Mouse (Mus musculus) kidney, adult 9 months (tissue): Measurements from ENCODE around the gene Grk3.

ENCODE experiments used
- DNase-seq: peaks from one replicate; pipeline ENCODE4 v3.0.0; 2022

Gene Grk3

GRCm38 (mm10) chr5:112932878-112933567 is 82.6 kb downstream of the Grk3 start:
- DNase-seq, result no peak

GRCm38 (mm10) chr5:112931901-112932300 is 83.7 kb downstream of the Grk3 start:
- DNase-seq, result no peak

- DNase-seq, result no peak
Measured at GRCm38 (mm10) chr5:112928201-112928881, 87.2 kb downstream of the Grk3 start.

- no peak for DNase-seq
Measured at GRCm38 (mm10) chr5:112925422-112925821, 90.2 kb downstream of the Grk3 start.

GRCm38 (mm10) chr5:112924806-112925205 is 90.8 kb downstream of the Grk3 start:
- peak; percentile 48 for DNase-seq

GRCm38 (mm10) chr5:112923841-112924240 is 91.8 kb downstream of the Grk3 start:
- no peak for DNase-seq

- DNase-seq, result peak; percentile 81
Measured at GRCm38 (mm10) chr5:112921914-112922313, 93.7 kb downstream of the Grk3 start.

- DNase-seq, result no peak
Measured at GRCm38 (mm10) chr5:112910381-112910780, 105.2 kb downstream of the Grk3 start.

- DNase-seq, result peak; percentile 55
Measured at GRCm38 (mm10) chr5:112908169-112908614, 107.4 kb downstream of the Grk3 start.

GRCm38 (mm10) chr5:112907504-112907903 is 108.1 kb downstream of the Grk3 start:
- no peak for DNase-seq

- DNase-seq, result no peak
Measured at GRCm38 (mm10) chr5:112895674-112896654, 119.6 kb downstream of the Grk3 start, which contains the start of gene Myo18b. TSS of gene Myo18b (minus strand) at chr5:112896362.

- DNase-seq, result no peak
Measured at GRCm38 (mm10) chr5:112893462-112894060, 122.0 kb downstream of the Grk3 start.

- no peak for DNase-seq
Measured at GRCm38 (mm10) chr5:112892411-112892810, 123.2 kb downstream of the Grk3 start.

GRCm38 (mm10) chr5:112888651-112889050 is 126.9 kb downstream of the Grk3 start:
- DNase-seq, result no peak

GRCm38 (mm10) chr5:112886687-112887491 is 128.7 kb downstream of the Grk3 start:
- DNase-seq, result peak; percentile 25

- DNase-seq, result no peak
Measured at GRCm38 (mm10) chr5:112877391-112878115, 138.0 kb downstream of the Grk3 start.

- peak; percentile 53 for DNase-seq
Measured at GRCm38 (mm10) chr5:112876846-112877390, 138.7 kb downstream of the Grk3 start.

- DNase-seq, result no peak
Measured at GRCm38 (mm10) chr5:112872999-112873398, 142.6 kb downstream of the Grk3 start.

GRCm38 (mm10) chr5:112870729-112871128 is 144.9 kb downstream of the Grk3 start:
- peak; percentile 68 for DNase-seq

GRCm38 (mm10) chr5:112868620-112869019 is 147.0 kb downstream of the Grk3 start:
- DNase-seq, result no peak
